In genomic region chr17:34347606-34348308, GRCm38 (mm10) we compare ENCODE assay signal across 11 mouse cellular contexts. TPM values are rescaled to one million over a fixed set of nuclear protein-coding genes. Genes with fewer than 3 reads are reported as not detected.
DNase-seq lines count a peak whose midpoint lies in the region; ATAC-seq lines count a peak whose summit lies in the region.
"Had no signal": no experiment of that assay in that cellular context is flagged by ENCODE, and none has a peak within 500 bp of the region (broad histone marks: within the 10 kb centered on the region; RNA-seq: fewer than 3 reads in every experiment).

No protein-coding gene starts in this region.

- intact Hi-C loops in left cerebral cortex, postnatal 25 days (cut with DNase I): no loop called here

- no peak overlapping the region for H3K4me3 ChIP-seq in hindbrain, embryonic 14.5 days (replicated peaks; ENCODE audit: low read length)
- no peak overlapping the region for H3K4me3 ChIP-seq in hindbrain, embryonic 11.5 days (ENCODE audit: low read depth, low read length)

- no peak overlapping the region for H3K27ac ChIP-seq in hindbrain, embryonic 14.5 days
- no peak overlapping the region for H3K27ac ChIP-seq in hindbrain, embryonic 11.5 days (ENCODE audit: low read depth, low read length)

- WGBS in hindbrain, embryonic 14.5 days: 82% methylated on average over 6 of the region's 6 CpGs
- WGBS in hindbrain, embryonic 11.5 days: 73% methylated on average over 6 of the region's 6 CpGs

- no peaks in the 10 kb centered on the region for H3K4me1 ChIP-seq in hindbrain, embryonic 14.5 days (replicated peaks; ENCODE audit: control insufficient read depth, insufficient read depth, low read length)
- no peaks in the 10 kb centered on the region for H3K4me1 ChIP-seq in hindbrain, embryonic 11.5 days (replicated peaks; ENCODE audit: control insufficient read depth, insufficient read depth, low read length)

- no peaks in the 10 kb centered on the region for H3K27me3 ChIP-seq in hindbrain, embryonic 14.5 days (ENCODE audit: control insufficient read depth, insufficient read depth, low read length)
- no peaks in the 10 kb centered on the region for H3K27me3 ChIP-seq in hindbrain, embryonic 11.5 days (ENCODE audit: control insufficient read depth, insufficient read depth, low read length)

- H3K9ac ChIP-seq in hindbrain, embryonic 14.5 days: no peak overlapping the region
- no peak overlapping the region for H3K9ac ChIP-seq in hindbrain, embryonic 11.5 days (ENCODE audit: low read depth, low read length)

- no peak for ATAC-seq in hindbrain, embryonic 14.5 days (ENCODE audit: low FRiP score)
- ATAC-seq in hindbrain, embryonic 11.5 days (ENCODE audit: low FRiP score): no peak
- peak; percentile 81 for ATAC-seq in granulocyte monocyte progenitor cell, adult 5-6 weeks (replicated peaks; ENCODE audit: poor library complexity, severe bottlenecking)
- ATAC-seq in erythroblast, adult 5-6 weeks (replicated peaks; ENCODE audit: low FRiP score, poor library complexity, severe bottlenecking): no peak

- no peak overlapping the region for H3K4me2 ChIP-seq in hindbrain, embryonic 14.5 days (replicated peaks)
- H3K4me2 ChIP-seq in hindbrain, embryonic 11.5 days (replicated peaks; ENCODE audit: low read depth, low read length): no peak overlapping the region

- peak; percentile 51 for DNase-seq in hindbrain, embryonic 14.5 days (ENCODE audit: low spot score)
- no peak for DNase-seq in hindbrain, embryonic 11.5 days (ENCODE audit: low spot score)
- peak; percentile 36 for DNase-seq in NIH3T3 (ENCODE audit: low read depth)
- DNase-seq in left cerebral cortex, postnatal 25 days (ENCODE audit: low spot score in 2 of 2): peak; percentile 48 to 63
- peak; percentile 30 to 32 for DNase-seq in right cerebral cortex, postnatal 36 days (ENCODE audit: low spot score in 2 of 2)
- DNase-seq in gastrocnemius, postnatal 4 days (ENCODE audit: low spot score in 2 of 2): no peak

- H3K9me3 ChIP-seq in hindbrain, embryonic 14.5 days (ENCODE audit: control insufficient read depth, low read length): no peaks in the 10 kb centered on the region
- no peaks in the 10 kb centered on the region for H3K9me3 ChIP-seq in hindbrain, embryonic 11.5 days (ENCODE audit: control insufficient read depth, low read length)

- no peaks in the 10 kb centered on the region for H3K36me3 ChIP-seq in hindbrain, embryonic 14.5 days (replicated peaks; ENCODE audit: control insufficient read depth, insufficient read depth)
- no peaks in the 10 kb centered on the region for H3K36me3 ChIP-seq in hindbrain, embryonic 11.5 days (ENCODE audit: control insufficient read depth, insufficient read depth, low read length)

RNA-seq across cellular contexts. Expression of gene Btnl2, which starts 6.9 kb away (rescaled TPM):
- polyA plus RNA-seq in hindbrain, embryonic 14.5 days (2014; fragmentation: Nextera tagmentation; extraction: Ambion mirVana): 0.10 TPM in 1 of 2 replicates, not detected in the other
- polyA plus RNA-seq in hindbrain, embryonic 11.5 days (2014; fragmentation: Nextera tagmentation; extraction: Ambion mirVana): 0.13 TPM in 1 of 2 replicates, not detected in the other
- total RNA-seq in granulocyte monocyte progenitor cell, adult 5-6 weeks (2014; fragmentation: Nextera tagmentation): not detected in 2 replicates
- total RNA-seq in granulocyte monocyte progenitor cell, adult 5-6 weeks (2017): not detected in 2 replicates
- total RNA-seq in left cerebral cortex, postnatal 25 days (2021): under 1 TPM; 0.71 to 0.73 TPM
- under 1 TPM; 0.64 to 0.67 TPM for total RNA-seq in gastrocnemius, postnatal 4 days (2021)
- total RNA-seq in erythroblast, adult 5-6 weeks (2015; ENCODE audit: low replicate concordance): 0.96 TPM in 1 of 2 replicates, not detected in the other
- total RNA-seq in erythroblast, adult 5-6 weeks (2017; ENCODE audit: low replicate concordance): 0.09 and 0.42 TPM in 2 replicates
- polyA plus RNA-seq: cortical plate, adult 2 months had no signal

RNA-seq across cellular contexts. Expression of gene H2-Eb2, which starts 22.3 kb away (rescaled TPM):
- 0.12 and 0.35 TPM in 2 replicates for polyA plus RNA-seq in hindbrain, embryonic 14.5 days (2014; fragmentation: Nextera tagmentation; extraction: Ambion mirVana)
- not detected in 2 replicates for polyA plus RNA-seq in hindbrain, embryonic 11.5 days (2014; fragmentation: Nextera tagmentation; extraction: Ambion mirVana)
- not detected in 2 replicates for total RNA-seq in granulocyte monocyte progenitor cell, adult 5-6 weeks (2014; fragmentation: Nextera tagmentation)
- total RNA-seq in granulocyte monocyte progenitor cell, adult 5-6 weeks (2017): not detected in 2 replicates
- total RNA-seq in left cerebral cortex, postnatal 25 days (2021): not detected
- total RNA-seq in gastrocnemius, postnatal 4 days (2021): not detected
- not detected in 2 replicates for total RNA-seq in erythroblast, adult 5-6 weeks (2015; ENCODE audit: low replicate concordance)
- total RNA-seq in erythroblast, adult 5-6 weeks (2017; ENCODE audit: low replicate concordance): not detected in 2 replicates
- total RNA-seq: left cerebral cortex, postnatal 10 days had no signal
- polyA plus RNA-seq: cortical plate, adult 2 months; stomach, embryonic 16.5 days had no signal

RNA-seq across cellular contexts. Expression of gene Btnl1, which starts 29.2 kb away (rescaled TPM):
- not detected in 2 replicates for polyA plus RNA-seq in hindbrain, embryonic 14.5 days (2014; fragmentation: Nextera tagmentation; extraction: Ambion mirVana)
- polyA plus RNA-seq in hindbrain, embryonic 11.5 days (2014; fragmentation: Nextera tagmentation; extraction: Ambion mirVana): 0.08 TPM in 1 of 2 replicates, not detected in the other
- total RNA-seq in granulocyte monocyte progenitor cell, adult 5-6 weeks (2014; fragmentation: Nextera tagmentation): not detected in 2 replicates
- not detected in 2 replicates for total RNA-seq in granulocyte monocyte progenitor cell, adult 5-6 weeks (2017)
- not detected for total RNA-seq in left cerebral cortex, postnatal 25 days (2021)
- not detected for total RNA-seq in gastrocnemius, postnatal 4 days (2021)
- total RNA-seq in erythroblast, adult 5-6 weeks (2015; ENCODE audit: low replicate concordance): not detected in 2 replicates
- not detected in 2 replicates for total RNA-seq in erythroblast, adult 5-6 weeks (2017; ENCODE audit: low replicate concordance)
- total RNA-seq: left cerebral cortex, postnatal 10 days had no signal
- polyA plus RNA-seq: cortical plate, adult 2 months had no signal

RNA-seq across cellular contexts. Expression of gene H2-Eb1, which starts 42.1 kb away (rescaled TPM):
- 3.9 and 4.2 TPM in 2 replicates for polyA plus RNA-seq in hindbrain, embryonic 14.5 days (2014; fragmentation: Nextera tagmentation; extraction: Ambion mirVana)
- 1.3 and 2.5 TPM in 2 replicates for polyA plus RNA-seq in hindbrain, embryonic 11.5 days (2014; fragmentation: Nextera tagmentation; extraction: Ambion mirVana)
- not detected in 2 replicates for total RNA-seq in granulocyte monocyte progenitor cell, adult 5-6 weeks (2014; fragmentation: Nextera tagmentation)
- 2.6 TPM in 2 replicates for total RNA-seq in granulocyte monocyte progenitor cell, adult 5-6 weeks (2017)
- 1 to 10 TPM; 2.9 to 3.4 TPM for total RNA-seq in left cerebral cortex, postnatal 25 days (2021)
- total RNA-seq in gastrocnemius, postnatal 4 days (2021): 1 to 10 TPM; 2.6 to 4.1 TPM
- total RNA-seq in erythroblast, adult 5-6 weeks (2015; ENCODE audit: low replicate concordance): 6.5 and 9.8 TPM in 2 replicates
- total RNA-seq in erythroblast, adult 5-6 weeks (2017; ENCODE audit: low replicate concordance): 15.9 and 53.1 TPM in 2 replicates

RNA-seq across cellular contexts. Expression of gene BC051142, which starts 50.9 kb away (rescaled TPM):
- 4.2 and 5.6 TPM in 2 replicates for polyA plus RNA-seq in hindbrain, embryonic 14.5 days (2014; fragmentation: Nextera tagmentation; extraction: Ambion mirVana)
- polyA plus RNA-seq in hindbrain, embryonic 11.5 days (2014; fragmentation: Nextera tagmentation; extraction: Ambion mirVana): 2.7 and 4.1 TPM in 2 replicates
- not detected in 2 replicates for total RNA-seq in granulocyte monocyte progenitor cell, adult 5-6 weeks (2014; fragmentation: Nextera tagmentation)
- total RNA-seq in granulocyte monocyte progenitor cell, adult 5-6 weeks (2017): 0.21 TPM in 1 of 2 replicates, not detected in the other
- 1 to 10 TPM; 2.3 to 4.7 TPM for total RNA-seq in left cerebral cortex, postnatal 25 days (2021)
- 1 to 10 TPM in 1 of 2 experiments, under 1 TPM in 1; 0.88 to 1.1 TPM for total RNA-seq in gastrocnemius, postnatal 4 days (2021)
- total RNA-seq in erythroblast, adult 5-6 weeks (2015; ENCODE audit: low replicate concordance): not detected in 2 replicates
- not detected in 2 replicates for total RNA-seq in erythroblast, adult 5-6 weeks (2017; ENCODE audit: low replicate concordance)

Comparison
In these comparisons a context has a peak if more than half of its experiments do, and no peak if none do; other contexts are left out.
1. DNase-seq: peak in hindbrain, embryonic 14.5 days (single experiment), NIH3T3 (single experiment), left cerebral cortex, postnatal 25 days (2 of 2) and right cerebral cortex, postnatal 36 days (2 of 2); none in hindbrain, embryonic 11.5 days (single experiment) and gastrocnemius, postnatal 4 days (0 of 2).